26 mouse cellular contexts compared by ENCODE assay signal in the genomic region with DNA sequence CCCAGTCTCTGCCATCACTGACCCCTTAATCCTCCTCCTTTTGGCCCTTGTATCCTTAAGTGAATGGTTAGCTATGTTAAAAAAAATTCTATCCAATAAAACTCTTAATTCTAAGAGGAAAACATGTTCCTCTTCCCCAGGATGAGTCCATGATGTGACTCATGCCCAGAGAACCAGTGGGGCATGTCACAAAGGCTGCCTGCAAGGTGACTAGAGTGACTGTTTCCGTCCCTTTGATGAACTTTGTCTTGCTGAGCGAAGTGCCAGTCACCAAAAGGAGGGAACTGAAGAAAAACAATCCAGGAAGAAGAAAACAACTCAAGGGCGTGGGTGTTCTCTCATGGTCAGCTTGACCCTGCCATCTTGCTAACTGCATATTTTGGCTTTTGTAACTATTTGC. TPM values are rescaled to one million over a fixed set of nuclear protein-coding genes. Genes with fewer than 3 reads are reported as not detected.
DNase-seq lines count a peak whose midpoint lies in the region; ATAC-seq and TF ChIP-seq lines count a peak whose summit lies in the region.
"Had no signal": no experiment of that assay in that cellular context is flagged by ENCODE, and none has a peak within 500 bp of the region (broad histone marks: within the 10 kb centered on the region; RNA-seq: fewer than 3 reads in every experiment).

No protein-coding gene starts in this region.

- H3K4me2 ChIP-seq in midbrain, embryonic 11.5 days, result no peak overlapping the region
- no peak overlapping the region for H3K4me2 ChIP-seq in midbrain, postnatal 0 days (ENCODE audit: low read depth, low read length, poor library complexity, severe bottlenecking)
- H3K4me2 ChIP-seq: embryonic facial prominence, embryonic 12.5 days; embryonic facial prominence, embryonic 15.5 days; forebrain, embryonic 12.5 days; forebrain, embryonic 15.5 days; heart, embryonic 12.5 days; heart, embryonic 15.5 days; hindbrain, embryonic 13.5 days; intestine, embryonic 15.5 days had no signal

- H3K27ac ChIP-seq in midbrain, embryonic 11.5 days (ENCODE audit: low read depth, low read length), result no peak overlapping the region
- H3K27ac ChIP-seq in midbrain, postnatal 0 days (ENCODE audit: low read depth, low read length), result no peak overlapping the region
- H3K27ac ChIP-seq: embryonic facial prominence, embryonic 12.5 days; embryonic facial prominence, embryonic 15.5 days; forebrain, embryonic 12.5 days; forebrain, embryonic 15.5 days; heart, embryonic 15.5 days; hindbrain, embryonic 10.5 days; hindbrain, embryonic 13.5 days; intestine, embryonic 15.5 days had no signal

- H3K4me1 ChIP-seq in midbrain, embryonic 11.5 days (ENCODE audit: control insufficient read depth, insufficient read depth, low read length), result no peaks in the 10 kb centered on the region
- no peaks in the 10 kb centered on the region for H3K4me1 ChIP-seq in midbrain, postnatal 0 days (ENCODE audit: insufficient read depth, low read length)

- H3K36me3 ChIP-seq in midbrain, embryonic 11.5 days (ENCODE audit: control insufficient read depth, insufficient read depth, low read length), result no peaks in the 10 kb centered on the region
- H3K36me3 ChIP-seq in midbrain, postnatal 0 days (ENCODE audit: insufficient read depth, low read length), result no peaks in the 10 kb centered on the region
- H3K36me3 ChIP-seq: embryonic facial prominence, embryonic 12.5 days; embryonic facial prominence, embryonic 15.5 days; forebrain, embryonic 12.5 days; forebrain, embryonic 15.5 days; G1E; heart, embryonic 12.5 days; heart, embryonic 15.5 days; hindbrain, embryonic 10.5 days; hindbrain, embryonic 13.5 days; intestine, embryonic 15.5 days had no signal

- H3K4me3 ChIP-seq in midbrain, embryonic 11.5 days (ENCODE audit: low read depth, low read length), result no peak overlapping the region
- H3K4me3 ChIP-seq in midbrain, postnatal 0 days (ENCODE audit: low read depth, low read length), result no peak overlapping the region
- H3K4me3 ChIP-seq: embryonic facial prominence, embryonic 12.5 days; embryonic facial prominence, embryonic 15.5 days; erythroblast, embryonic 14.5 days; forebrain, embryonic 12.5 days; forebrain, embryonic 15.5 days; heart, embryonic 12.5 days; heart, embryonic 15.5 days; hindbrain, embryonic 10.5 days; hindbrain, embryonic 13.5 days; intestine, embryonic 15.5 days had no signal

- peak; percentile 34 to 70 for DNase-seq in adrenal gland, adult (ENCODE audit: inconsistent age in 2 of 2, low spot score in 1 of 2)
- no peak for DNase-seq in adrenal gland, postnatal 25 days
- DNase-seq in adrenal gland, postnatal 14 days, result peak; percentile 39
- DNase-seq in adrenal gland, adult 18-20 months (ENCODE audit: low spot score in 2 of 2), result no peak
- peak; percentile 35 for DNase-seq in midbrain, embryonic 11.5 days (ENCODE audit: low spot score, missing footprints)
- DNase-seq in midbrain, postnatal 0 days (ENCODE audit: low spot score), result no peak
- DNase-seq: cerebellum, adult 18-20 months; cerebellum, adult 9-10 months; cerebellum, postnatal 14 days; gastrocnemius, postnatal 25 days; heart, adult 18-20 months; heart, postnatal 10 days; heart, postnatal 36 days; kidney, adult 11 months had no signal

- no peaks in the 10 kb centered on the region for H3K9me3 ChIP-seq in midbrain, embryonic 11.5 days (ENCODE audit: control insufficient read depth, low read length)
- H3K9me3 ChIP-seq in midbrain, postnatal 0 days (ENCODE audit: low read length), result no peaks in the 10 kb centered on the region
- H3K9me3 ChIP-seq: embryonic facial prominence, embryonic 12.5 days; embryonic facial prominence, embryonic 15.5 days; forebrain, embryonic 12.5 days; forebrain, embryonic 15.5 days; G1E; heart, embryonic 12.5 days; heart, embryonic 15.5 days; hindbrain, embryonic 10.5 days; hindbrain, embryonic 13.5 days; intestine, embryonic 15.5 days had no signal

- no peak for ATAC-seq in midbrain, embryonic 11.5 days (ENCODE audit: low FRiP score)
- no peak for ATAC-seq in midbrain, postnatal 0 days (ENCODE audit: low FRiP score)
- ATAC-seq: forebrain, embryonic 15.5 days; hindbrain, embryonic 16.5 days; intestine, embryonic 15.5 days had no signal

- no peak overlapping the region for H3K9ac ChIP-seq in midbrain, embryonic 11.5 days (ENCODE audit: low read length)
- H3K9ac ChIP-seq in midbrain, postnatal 0 days (replicated peaks; ENCODE audit: low read length, poor library complexity, severe bottlenecking), result no peak overlapping the region
- H3K9ac ChIP-seq: embryonic facial prominence, embryonic 12.5 days; embryonic facial prominence, embryonic 15.5 days; forebrain, embryonic 12.5 days; forebrain, embryonic 15.5 days; heart, embryonic 12.5 days; heart, embryonic 15.5 days; hindbrain, embryonic 13.5 days; intestine, embryonic 15.5 days had no signal

- TF ChIP-seq CTCF in midbrain, postnatal 0 days (IDR thresholded peaks at IDR 0.05), result no peak

- WGBS in midbrain, embryonic 11.5 days, result 62% methylated on average over 3 of the region's 3 CpGs
- WGBS in midbrain, postnatal 0 days, result 73% methylated on average over 3 of the region's 3 CpGs

- no peaks in the 10 kb centered on the region for H3K27me3 ChIP-seq in midbrain, embryonic 11.5 days (ENCODE audit: control insufficient read depth, insufficient read depth, low read length)
- H3K27me3 ChIP-seq in midbrain, postnatal 0 days (ENCODE audit: insufficient read depth, low read length), result no peaks in the 10 kb centered on the region
- H3K27me3 ChIP-seq: embryonic facial prominence, embryonic 12.5 days; embryonic facial prominence, embryonic 15.5 days; forebrain, embryonic 12.5 days; forebrain, embryonic 15.5 days; heart, embryonic 12.5 days; heart, embryonic 15.5 days; hindbrain, embryonic 13.5 days; intestine, embryonic 15.5 days had no signal

RNA-seq across cellular contexts. Expression of a gene that starts 17.4 kb away (rescaled TPM):
- 27.9 and 31.3 TPM in 2 replicates for total RNA-seq in adrenal gland, postnatal 25 days (2021)
- 19.9 and 25.0 TPM in 2 replicates for total RNA-seq in adrenal gland, postnatal 14 days (2021)
- total RNA-seq in adrenal gland, adult 18-20 months (2021), result 10 to 100 TPM; 16.6 to 17.6 TPM
- 27.7 and 29.9 TPM in 2 replicates for polyA plus RNA-seq in midbrain, embryonic 11.5 days (2014; fragmentation: Nextera tagmentation; extraction: Ambion mirVana)
- 30.4 and 33.6 TPM in 2 replicates for total RNA-seq in midbrain, postnatal 0 days (2014; rRNA removed)
- polyA plus RNA-seq in midbrain, postnatal 0 days (2015; fragmentation: Nextera tagmentation; extraction: Ambion mirVana), result 33.0 and 36.7 TPM in 2 replicates

RNA-seq across cellular contexts. Expression of a gene that starts 30.5 kb away (rescaled TPM):
- total RNA-seq in adrenal gland, postnatal 25 days (2021), result 18.3 and 20.5 TPM in 2 replicates
- 17.2 and 17.8 TPM in 2 replicates for total RNA-seq in adrenal gland, postnatal 14 days (2021)
- 10 to 100 TPM; 13.1 to 16.4 TPM for total RNA-seq in adrenal gland, adult 18-20 months (2021)
- 15.0 and 15.6 TPM in 2 replicates for polyA plus RNA-seq in midbrain, embryonic 11.5 days (2014; fragmentation: Nextera tagmentation; extraction: Ambion mirVana)
- total RNA-seq in midbrain, postnatal 0 days (2014; rRNA removed), result 78.4 and 111 TPM in 2 replicates
- 26.7 and 30.6 TPM in 2 replicates for polyA plus RNA-seq in midbrain, postnatal 0 days (2015; fragmentation: Nextera tagmentation; extraction: Ambion mirVana)

RNA-seq across cellular contexts. Expression of a gene that starts 45.9 kb away (rescaled TPM):
- total RNA-seq in adrenal gland, postnatal 25 days (2021), result 234 and 249 TPM in 2 replicates
- total RNA-seq in adrenal gland, postnatal 14 days (2021), result 208 and 209 TPM in 2 replicates
- 100 to 1,000 TPM; 169 to 241 TPM for total RNA-seq in adrenal gland, adult 18-20 months (2021)
- 258 and 272 TPM in 2 replicates for polyA plus RNA-seq in midbrain, embryonic 11.5 days (2014; fragmentation: Nextera tagmentation; extraction: Ambion mirVana)
- total RNA-seq in midbrain, postnatal 0 days (2014; rRNA removed), result 89.3 and 148 TPM in 2 replicates
- polyA plus RNA-seq in midbrain, postnatal 0 days (2015; fragmentation: Nextera tagmentation; extraction: Ambion mirVana), result 133 and 134 TPM in 2 replicates

Comparison
In these comparisons a context has a peak if more than half of its experiments do, and no peak if none do; other contexts are left out.
1. DNase-seq: peak in adrenal gland, adult (2 of 2), adrenal gland, postnatal 14 days (single experiment) and midbrain, embryonic 11.5 days (single experiment); none in adrenal gland, postnatal 25 days (single experiment), adrenal gland, adult 18-20 months (0 of 2) and midbrain, postnatal 0 days (single experiment).